Mouse (Mus musculus) lung, adult 2 months (tissue): ENCODE results near the gene Rhebl1.

Source experiments
- CTCF ChIP-seq: fragments of 200-500 bp; IDR thresholded peaks from 2 replicates; pipeline ENCODE4 v1.5.1; 2011; ENCODE audit warnings: mild to moderate bottlenecking, low read length, control low read depth; ENCODE audit not compliant: insufficient read depth
- POLR2A ChIP-seq: fragments of 200-500 bp; IDR thresholded peaks from 2 replicates; pipeline ENCODE4 v1.6.1; 2011; ENCODE audit warnings: low read depth, mild to moderate bottlenecking, control low read depth, low read length, borderline replicate concordance; ENCODE audit errors: extremely low read depth

- TF ChIP-seq CTCF (no peak), POLR2A (no peak)
These were observed 55.2 kb downstream of the Rhebl1 start for GRCm38 (mm10) chr15:98839161-98839560.
